Mouse (Mus musculus): ENCODE results near the gene Fabp2.

Fabp2 gene

GRCm38 (mm10) chr3:122894772-122895171 lies at the start of gene Fabp2:
Fabp2 (plus strand) TSS chr3:122895072.
- DNase-seq, result no peak

GRCm38 (mm10) chr3:122848410-122849034 lies 46.4 kb upstream of the Fabp2 start:
- no peak for DNase-seq

GRCm38 (mm10) chr3:122855149-122855548 lies 39.7 kb upstream of the Fabp2 start:
- DNase-seq, result no peak

- DNase-seq, result no peak
Measured at GRCm38 (mm10) chr3:122859829-122860228, 35.0 kb upstream of the Fabp2 start.

- no peak for DNase-seq
Measured at GRCm38 (mm10) chr3:122860573-122861498, 34.0 kb upstream of the Fabp2 start.

- no peak for DNase-seq
Measured at GRCm38 (mm10) chr3:122865092-122865491, 29.8 kb upstream of the Fabp2 start.

GRCm38 (mm10) chr3:122868270-122868669 lies 26.6 kb upstream of the Fabp2 start:
- no peak for DNase-seq

GRCm38 (mm10) chr3:122871596-122871995 lies 23.3 kb upstream of the Fabp2 start:
- DNase-seq, result no peak

GRCm38 (mm10) chr3:122876870-122877269 lies 18.0 kb upstream of the Fabp2 start:
- DNase-seq, result no peak

GRCm38 (mm10) chr3:122877543-122877942 lies 17.3 kb upstream of the Fabp2 start:
- DNase-seq, result no peak

GRCm38 (mm10) chr3:122878705-122879315 lies 16.1 kb upstream of the Fabp2 start:
- DNase-seq, result no peak

GRCm38 (mm10) chr3:122887505-122888301 lies 7.2 kb upstream of the Fabp2 start:
- no peak for DNase-seq

GRCm38 (mm10) chr3:122888371-122888819 lies 6.5 kb upstream of the Fabp2 start:
- no peak for DNase-seq

- DNase-seq, result no peak
Measured at GRCm38 (mm10) chr3:122895189-122895731, 388 bp downstream of the Fabp2 start.

- no peak for DNase-seq
Measured at GRCm38 (mm10) chr3:122898254-122898653, 3.4 kb downstream of the Fabp2 start.

- peak; percentile 24 for DNase-seq
Measured at GRCm38 (mm10) chr3:122903746-122904433, 9.0 kb downstream of the Fabp2 start.

GRCm38 (mm10) chr3:122907841-122908240 lies 13.0 kb downstream of the Fabp2 start:
- no peak for DNase-seq

GRCm38 (mm10) chr3:122915493-122915892 lies 20.6 kb downstream of the Fabp2 start:
- no peak for DNase-seq

GRCm38 (mm10) chr3:122916191-122916680 lies 21.4 kb downstream of the Fabp2 start:
- no peak for DNase-seq

- no peak for DNase-seq
Measured at GRCm38 (mm10) chr3:122918672-122919071, 23.8 kb downstream of the Fabp2 start.

- no peak for DNase-seq
Measured at GRCm38 (mm10) chr3:122919260-122919659, 24.4 kb downstream of the Fabp2 start, which contains the start of gene Gm10959. Gm10959 (minus strand) TSS chr3:122919360.
